Mouse (Mus musculus) embryo, embryonic 10.5 days (tissue): ENCODE measurements around the gene F13a1.

ENCODE experiments used
- DNase-seq: peaks from one replicate; pipeline ENCODE4 v3.0.0-alpha.2; 2015; ENCODE audit warnings: low spot score

F13a1 gene

GRCm38 (mm10) chr13:37050126-37050525 lies at the start of gene F13a1:
Gene F13a1, minus strand, starts transcription at chr13:37050244.
- DNase-seq, result no peak

- no peak for DNase-seq
Measured at GRCm38 (mm10) chr13:37091620-37092019, 41.6 kb upstream of the F13a1 start.

GRCm38 (mm10) chr13:37089104-37089503 lies 39.1 kb upstream of the F13a1 start:
- no peak for DNase-seq

GRCm38 (mm10) chr13:37081506-37082241 lies 31.6 kb upstream of the F13a1 start:
- no peak for DNase-seq

GRCm38 (mm10) chr13:37071390-37071789 lies 21.3 kb upstream of the F13a1 start:
- DNase-seq, result no peak

GRCm38 (mm10) chr13:37070824-37071223 lies 20.8 kb upstream of the F13a1 start:
- DNase-seq, result no peak

- DNase-seq, result peak; percentile 18
Measured at GRCm38 (mm10) chr13:37060810-37061209, 10.8 kb upstream of the F13a1 start.

- DNase-seq, result no peak
Measured at GRCm38 (mm10) chr13:37056662-37057061, 6.6 kb upstream of the F13a1 start.

GRCm38 (mm10) chr13:37049631-37050030 lies 413 bp downstream of the F13a1 start:
- DNase-seq, result no peak

GRCm38 (mm10) chr13:37049018-37049417 lies 1.0 kb downstream of the F13a1 start:
- no peak for DNase-seq

- DNase-seq, result peak; percentile 33
Measured at GRCm38 (mm10) chr13:37045005-37045404, 5.0 kb downstream of the F13a1 start.

- no peak for DNase-seq
Measured at GRCm38 (mm10) chr13:37034745-37035144, 15.3 kb downstream of the F13a1 start.

GRCm38 (mm10) chr13:37025996-37026579 lies 24.0 kb downstream of the F13a1 start:
- peak; percentile 1 for DNase-seq

- DNase-seq, result no peak
Measured at GRCm38 (mm10) chr13:37021575-37021974, 28.5 kb downstream of the F13a1 start.

- no peak for DNase-seq
Measured at GRCm38 (mm10) chr13:37010771-37011170, 39.3 kb downstream of the F13a1 start.

GRCm38 (mm10) chr13:37006224-37006623 lies 43.8 kb downstream of the F13a1 start:
- no peak for DNase-seq

- DNase-seq, result peak; percentile 8
Measured at GRCm38 (mm10) chr13:36999210-36999705, 50.8 kb downstream of the F13a1 start.

- no peak for DNase-seq
Measured at GRCm38 (mm10) chr13:36993593-36993992, 56.5 kb downstream of the F13a1 start.

GRCm38 (mm10) chr13:36988392-36988791 lies 61.7 kb downstream of the F13a1 start:
- DNase-seq, result no peak

GRCm38 (mm10) chr13:36973016-36973415 lies 77.0 kb downstream of the F13a1 start:
- DNase-seq, result no peak

- DNase-seq, result no peak
Measured at GRCm38 (mm10) chr13:36972226-36972625, 77.8 kb downstream of the F13a1 start.

GRCm38 (mm10) chr13:36962926-36963325 lies 87.1 kb downstream of the F13a1 start:
- no peak for DNase-seq

- no peak for DNase-seq
Measured at GRCm38 (mm10) chr13:36958996-36959395, 91.0 kb downstream of the F13a1 start.

- no peak for DNase-seq
Measured at GRCm38 (mm10) chr13:36954937-36955336, 95.1 kb downstream of the F13a1 start.
